Mouse (Mus musculus) large intestine, adult 2 months (tissue): Measurements from ENCODE around the gene Esrp2. TPM values are rescaled to one million over a fixed set of nuclear protein-coding genes. Genes with fewer than 3 reads are reported as not detected.

Source experiments
- DNase-seq: peaks from one replicate; pipeline ENCODE4 v3.0.0-alpha.2; 2012; ENCODE audit warnings: low read depth, low spot score
- WGBS: fragments of 180-500 bp; shearing (Covaris S2); methylation state at CpG from one replicate; pipeline ENCODE4 v1.1.7; 2018; 5-methylcytosine and 5-hydroxymethylcytosine counted together
- polyA plus RNA-seq: library from polyadenylated mRNA; depleted of rRNA; stranded (reverse); fragments of >200 nt; gene quantifications from 2 replicates; pipeline ENCODE4 v1.2.3, GENCODE M21; 2012; rRNA removed

Gene Esrp2
- polyA plus RNA-seq, 1 experiment: 19.4 TPM

DNA sequence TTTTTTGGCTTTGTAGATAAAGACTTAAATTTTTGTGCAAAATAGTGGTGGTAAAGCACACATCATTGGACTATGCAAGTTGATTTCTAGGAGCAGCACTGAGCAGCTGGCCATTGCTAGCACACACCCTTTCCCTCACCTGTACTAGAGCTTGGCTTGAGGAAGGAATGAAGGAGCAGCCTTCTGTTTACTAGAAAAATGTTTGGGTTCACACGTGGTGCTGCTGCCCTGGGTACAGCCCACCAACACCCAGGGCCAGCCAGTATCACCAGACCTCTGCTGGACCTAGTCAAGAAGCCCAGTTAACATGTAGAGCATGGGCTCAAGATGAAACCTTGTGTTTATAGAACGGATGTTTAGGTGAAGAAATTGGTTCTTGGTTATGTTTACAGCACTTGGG, 6.8 kb downstream of the Esrp2 start:
- no peak for DNase-seq
- WGBS: 42% methylated on average over 2 of the region's 2 CpGs

DNA sequence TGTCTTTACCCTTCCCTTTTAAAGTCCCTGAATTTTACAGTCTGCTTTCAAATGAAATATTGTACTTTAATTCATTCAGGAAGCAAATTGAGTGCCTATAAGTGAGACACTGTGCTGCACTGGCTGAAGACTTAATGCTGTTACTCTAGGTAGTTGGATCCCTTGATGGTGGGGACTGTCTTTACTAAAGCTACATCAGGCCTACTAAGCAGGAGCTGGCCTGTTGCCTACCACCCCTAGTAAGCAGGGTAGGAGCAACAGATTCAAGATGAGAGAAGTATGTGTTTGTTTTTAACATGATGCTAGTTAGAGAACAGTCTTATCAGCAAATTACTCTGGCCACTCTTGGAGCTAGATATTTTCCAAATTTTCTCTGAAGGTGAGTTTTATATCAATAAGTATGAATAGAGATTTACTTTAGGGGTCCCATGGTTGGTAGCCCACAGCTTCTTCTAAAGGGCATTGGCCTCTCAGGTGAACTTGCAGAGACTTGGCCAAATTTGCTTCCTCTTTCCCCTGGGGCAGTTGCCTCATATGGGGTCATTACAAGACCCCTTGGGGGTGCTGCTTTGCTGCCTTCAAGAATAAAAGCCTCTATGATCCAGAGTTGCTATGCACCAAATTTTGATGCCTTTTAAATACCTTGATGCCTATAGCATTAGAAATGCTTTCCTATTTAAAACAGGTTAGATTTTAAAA, 7.4 kb downstream of the Esrp2 start:
- no peak for DNase-seq

DNA sequence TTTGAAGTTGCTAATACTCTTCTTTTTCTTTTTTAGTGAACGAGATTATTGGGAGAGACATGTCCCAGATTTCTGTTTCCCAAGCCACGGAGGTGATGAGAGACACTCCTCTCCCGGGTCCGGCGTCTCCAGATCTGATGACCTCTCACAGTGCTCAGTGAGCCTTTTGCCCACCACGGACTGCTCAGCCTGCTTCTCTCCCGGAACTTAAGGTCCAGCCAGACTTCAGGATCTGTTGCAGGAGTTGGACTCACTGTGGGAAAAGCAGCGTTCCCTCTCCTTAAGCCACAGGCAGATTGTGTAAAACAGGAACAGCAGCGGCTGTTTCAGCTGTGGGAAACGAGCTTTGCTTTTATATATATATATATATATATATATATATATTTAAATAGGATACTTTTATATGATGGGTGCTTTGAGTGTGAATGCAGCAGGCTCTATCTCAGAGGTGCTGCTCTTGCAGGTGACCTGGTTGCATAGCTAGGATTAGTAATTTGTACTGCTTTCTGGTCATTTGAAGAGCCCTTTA, 8.8 kb downstream of the Esrp2 start:
- no peak for DNase-seq
- WGBS: 82% methylated on average over 10 of the region's 10 CpGs

DNA sequence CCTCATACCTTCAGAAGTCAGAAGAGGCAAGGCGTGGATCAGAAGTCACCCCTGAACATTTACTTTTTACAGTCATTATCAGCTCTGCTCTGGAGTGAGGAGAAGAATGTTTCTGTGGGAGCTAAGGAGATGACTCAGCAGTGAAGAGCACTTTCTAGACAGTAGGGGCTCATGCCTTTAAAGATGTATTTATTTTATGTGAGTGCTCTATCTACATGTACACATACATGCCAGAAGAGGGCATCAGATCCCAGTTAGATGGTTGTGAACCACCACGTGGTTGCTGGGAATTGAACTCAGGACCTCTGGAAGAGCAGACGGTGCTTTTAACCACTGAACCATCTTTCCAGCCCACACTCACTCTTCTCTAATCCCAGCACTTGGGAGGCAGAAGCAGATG, 9.7 kb downstream of the Esrp2 start:
- WGBS: 59% methylated on average over 3 of the region's 3 CpGs
- no peak for DNase-seq

DNA sequence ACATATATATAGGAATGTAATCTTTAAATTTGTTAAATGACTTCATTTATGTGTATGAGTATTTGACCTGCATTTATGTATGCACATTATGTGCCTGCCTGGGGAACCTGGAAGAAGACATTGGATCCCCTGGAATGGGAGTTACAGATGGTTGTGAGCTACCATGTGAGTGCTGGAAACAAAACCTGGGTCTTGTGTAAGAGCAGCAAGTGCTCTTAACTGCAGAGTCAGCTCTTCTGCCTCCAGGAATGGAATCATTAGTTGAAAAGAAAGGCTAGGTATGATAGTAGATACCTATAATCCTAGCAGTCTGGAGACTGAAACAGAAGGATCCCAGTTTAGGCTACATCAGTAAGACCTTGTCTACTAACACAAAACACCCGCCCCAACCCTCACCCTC, 10.7 kb downstream of the Esrp2 start:
- no peak for DNase-seq
- WGBS: 100% methylated on average over 1 of the region's 1 CpGs

DNA sequence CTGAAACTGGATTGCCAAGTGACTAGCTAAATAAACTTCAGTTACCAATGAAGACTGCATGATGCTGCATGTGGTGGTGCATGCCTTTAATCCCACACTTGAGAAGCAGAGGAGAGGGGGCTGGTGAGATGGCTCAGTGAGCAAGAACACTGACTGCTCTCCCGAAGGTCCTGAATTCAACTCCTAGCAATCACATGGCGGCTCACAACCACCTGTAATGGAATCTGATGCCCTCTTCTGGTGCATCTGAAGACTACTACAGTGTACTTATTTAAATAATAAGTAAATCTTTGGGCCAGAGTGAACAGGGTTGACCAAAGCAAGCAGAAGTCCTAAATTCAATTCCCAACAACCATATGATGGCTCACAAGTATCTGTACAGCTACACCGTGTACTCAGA, 13.3 kb downstream of the Esrp2 start:
- WGBS: 78% methylated on average over 3 of the region's 3 CpGs

DNA sequence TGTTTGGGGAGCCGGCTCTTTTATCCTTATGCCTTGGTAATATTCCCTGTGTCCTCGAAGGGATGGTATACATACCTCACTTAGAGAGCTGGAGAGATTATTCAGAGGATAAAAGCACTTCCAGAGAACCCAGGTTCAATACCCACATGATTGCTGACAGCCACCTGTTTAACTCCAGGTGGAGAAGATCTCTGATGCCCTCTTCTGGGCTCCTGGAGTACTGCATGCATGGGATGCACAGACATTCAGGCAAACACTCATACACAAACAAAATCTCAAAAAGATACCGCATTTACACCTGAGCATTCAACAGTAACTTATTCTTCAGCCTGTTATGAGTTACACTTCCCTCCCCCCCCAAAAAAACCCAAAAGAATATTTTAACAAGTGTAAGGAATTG, 20.9 kb downstream of the Esrp2 start:
- DNase-seq: no peak
- 99% methylated on average over 3 of the region's 3 CpGs for WGBS

More for the DNA sequence above, 13.3 kb downstream of the Esrp2 start:
- DNase-seq: no peak

DNA sequence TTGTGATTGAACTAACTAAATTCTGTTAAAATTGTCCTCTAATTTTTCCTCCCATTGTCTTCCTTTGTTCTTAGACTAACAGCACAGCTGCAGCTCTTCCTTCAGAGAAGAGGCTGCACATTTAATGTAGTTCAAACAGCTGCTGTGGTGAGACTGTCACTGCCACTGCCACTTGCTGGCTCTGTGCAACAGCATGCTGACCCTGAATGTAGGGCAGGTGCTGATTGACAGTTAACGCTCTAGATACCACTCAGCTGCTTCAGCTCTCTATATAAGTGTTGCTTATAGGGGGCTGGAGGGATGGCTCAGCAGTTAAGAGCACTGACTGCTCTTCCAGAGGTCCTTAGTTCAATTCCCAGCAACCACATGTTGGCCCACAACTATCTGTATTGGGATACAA, 24.3 kb downstream of the Esrp2 start:
- no peak for DNase-seq
- 97% methylated on average over 1 of the region's 1 CpGs for WGBS

DNA sequence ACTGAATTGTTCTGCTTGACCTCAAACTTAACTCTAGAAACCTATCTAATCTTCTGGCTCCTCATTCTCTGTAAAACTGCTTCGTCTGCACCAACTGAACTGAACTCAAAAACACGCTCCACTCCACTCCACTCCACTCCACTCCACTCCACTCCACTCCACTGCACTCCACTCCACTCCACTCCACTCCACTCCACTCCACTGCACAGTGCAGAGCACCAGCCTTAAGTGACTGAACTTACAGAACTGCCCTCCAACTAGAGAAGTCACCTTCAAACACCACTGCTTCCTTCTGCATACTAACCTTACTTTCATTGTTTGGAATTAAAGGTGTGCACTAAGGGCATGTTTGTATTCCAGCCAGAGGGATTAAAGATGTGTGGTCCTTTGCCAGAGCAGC, 24.7 kb downstream of the Esrp2 start:
- WGBS: 91% methylated on average over 2 of the region's 2 CpGs

DNA sequence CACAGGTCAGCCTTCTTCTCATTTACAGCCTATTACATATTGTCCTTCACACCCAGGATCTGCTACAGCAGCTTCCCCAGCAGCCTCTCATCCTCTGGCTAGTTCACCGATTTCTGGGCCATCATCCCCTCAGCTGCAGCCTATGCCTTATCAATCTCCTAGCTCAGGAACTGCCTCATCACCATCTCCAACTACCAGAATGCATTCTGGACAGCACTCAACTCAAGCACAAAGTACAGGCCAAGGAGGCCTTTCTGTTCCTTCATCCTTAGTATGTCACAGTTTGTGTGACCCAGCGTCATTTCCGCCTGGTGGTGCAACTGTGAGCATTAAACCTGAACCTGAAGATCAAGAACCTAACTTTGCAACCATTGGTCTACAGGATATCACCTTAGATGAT, 28.0 kb downstream of the Esrp2 start:
- WGBS: 96% methylated on average over 3 of the region's 3 CpGs
- no peak for DNase-seq

More for the DNA sequence above, 24.7 kb downstream of the Esrp2 start:
- DNase-seq: no peak

DNA sequence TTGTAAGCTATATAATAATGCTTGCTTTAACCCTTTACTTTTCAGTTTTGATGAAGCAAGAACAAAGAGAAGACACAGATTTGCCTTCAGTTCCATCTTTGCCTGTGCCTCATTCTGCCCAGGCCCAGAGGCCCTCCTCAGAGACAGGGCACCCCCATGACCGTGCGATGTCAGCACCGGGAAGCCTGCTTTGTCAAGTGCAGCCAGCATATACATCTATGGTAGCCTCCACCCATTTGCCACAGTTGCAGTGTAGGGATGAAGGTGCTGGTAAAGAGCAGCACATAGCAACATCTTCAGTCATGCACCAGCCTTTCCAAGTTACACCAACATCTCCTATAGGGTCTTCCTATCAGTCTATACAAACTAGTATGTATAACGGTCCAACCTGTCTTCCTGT, 28.7 kb downstream of the Esrp2 start:
- WGBS: 96% methylated on average over 4 of the region's 4 CpGs
- DNase-seq: no peak

DNA sequence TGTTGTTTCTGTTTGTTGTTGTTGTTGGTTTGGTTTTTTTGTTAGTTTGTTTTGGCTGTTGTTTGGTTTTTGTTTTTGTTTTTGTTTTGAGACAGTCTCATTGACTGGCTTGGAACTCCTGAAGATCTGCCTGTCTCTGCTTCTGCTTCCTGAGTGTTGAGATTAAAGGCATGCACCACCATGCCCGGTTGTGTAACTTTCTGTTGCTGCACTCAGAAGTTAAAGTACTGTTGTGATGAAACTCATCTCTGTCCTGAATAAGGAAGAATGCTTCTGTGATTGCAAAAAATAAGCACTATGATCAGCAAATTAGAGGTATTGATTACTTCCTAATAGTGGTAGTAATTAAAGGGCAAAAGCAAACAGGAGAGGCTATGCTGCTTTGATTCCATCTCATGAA, 30.6 kb downstream of the Esrp2 start:
- WGBS: 74% methylated on average over 1 of the region's 1 CpGs
- DNase-seq: no peak

DNA sequence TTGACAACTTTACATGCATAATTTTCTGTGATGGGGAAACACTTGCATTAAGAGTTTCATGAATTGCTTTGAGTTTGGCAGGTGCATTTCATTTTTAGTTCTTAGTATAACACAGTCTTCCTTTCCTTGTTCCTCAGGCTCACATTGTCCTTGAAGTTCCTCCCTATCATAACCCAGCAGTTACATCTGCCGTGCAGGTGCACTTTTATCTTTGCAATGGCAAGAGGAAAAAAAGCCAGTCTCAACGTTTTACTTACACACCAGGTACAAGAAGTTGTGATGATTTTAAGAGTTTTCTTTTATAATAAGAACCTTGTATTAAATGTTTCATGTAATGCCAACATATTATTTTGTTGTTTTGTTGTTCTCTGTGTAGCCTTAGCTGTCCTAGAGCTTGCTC, 32.9 kb downstream of the Esrp2 start:
- DNase-seq: no peak
- WGBS: 42% methylated on average over 2 of the region's 2 CpGs

DNA sequence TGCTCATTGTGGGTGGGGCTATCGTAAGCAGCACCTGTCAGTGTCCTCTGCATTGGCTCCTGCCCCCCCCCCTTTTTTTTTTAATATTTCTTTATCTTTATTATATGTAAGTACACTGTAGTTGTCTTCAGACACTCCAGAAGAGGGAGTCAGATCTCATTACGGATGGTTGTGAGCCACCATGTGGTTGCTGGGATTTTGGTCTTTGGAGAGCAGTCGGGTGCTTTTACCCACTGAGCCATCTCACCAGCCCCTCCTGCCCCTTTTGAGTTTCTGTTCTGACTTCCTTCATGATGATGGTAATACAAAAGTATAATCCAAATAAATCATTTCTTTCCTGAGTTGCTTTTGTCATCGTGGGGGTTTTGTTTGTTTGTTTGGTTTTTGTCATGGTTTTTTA, 34.5 kb downstream of the Esrp2 start:
- WGBS: 81% methylated on average over 4 of the region's 4 CpGs
- DNase-seq: no peak

Other genes with a start within 250 kb of the Esrp2 start
- 0.84 and 1.2 TPM in 2 replicates for gene Nrn1l, start 243.4 kb downstream of the Esrp2 start, polyA plus RNA-seq
- gene Pskh1, start 236.5 kb downstream of the Esrp2 start, polyA plus RNA-seq: 20.2 and 21.8 TPM in 2 replicates
- gene Ctrl, start 203.1 kb downstream of the Esrp2 start, polyA plus RNA-seq: 6.3 and 8.0 TPM in 2 replicates
- gene Psmb10, start 198.5 kb downstream of the Esrp2 start, polyA plus RNA-seq: 659 and 697 TPM in 2 replicates
- 0.89 and 1.0 TPM in 2 replicates for gene Lcat, start 193.6 kb downstream of the Esrp2 start, polyA plus RNA-seq
- 9.0 and 12.6 TPM in 2 replicates for gene Slc12a4, start 170.9 kb downstream of the Esrp2 start, polyA plus RNA-seq
- 0.10 and 0.14 TPM in 2 replicates for gene Dpep3, start 157.5 kb downstream of the Esrp2 start, polyA plus RNA-seq
- 7.2 and 9.9 TPM in 2 replicates for gene Dus2, start 145.6 kb downstream of the Esrp2 start, polyA plus RNA-seq
- gene Dpep2nb, start 131.0 kb downstream of the Esrp2 start, polyA plus RNA-seq: not detected in 2 replicates
- gene Ddx28, start 125.1 kb downstream of the Esrp2 start, polyA plus RNA-seq: 6.3 and 6.7 TPM in 2 replicates
- 14.8 and 27.1 TPM in 2 replicates for gene Nfatc3, start 78.1 kb downstream of the Esrp2 start, polyA plus RNA-seq
- 4.5 TPM in 2 replicates for gene Pla2g15, start 13.4 kb upstream of the Esrp2 start, polyA plus RNA-seq
- 7.7 and 11.6 TPM in 2 replicates for gene Slc7a6, start 31.9 kb upstream of the Esrp2 start, polyA plus RNA-seq
- gene Slc7a6os, start 74.0 kb upstream of the Esrp2 start, polyA plus RNA-seq: 15.0 and 19.2 TPM in 2 replicates
- gene Prmt7, start 74.0 kb upstream of the Esrp2 start, polyA plus RNA-seq: 19.0 and 20.8 TPM in 2 replicates
- 54.3 and 81.6 TPM in 2 replicates for gene Smpd3, start 201.0 kb upstream of the Esrp2 start, polyA plus RNA-seq